Mouse (Mus musculus): ENCODE measurements at regions not wholly inside any gene's neighbourhood (a gene's known extent, or its start where the extent isn't known, plus 50 kb on each side); places are given as distances from the start of the nearest gene placed in this dataset.

DNA sequence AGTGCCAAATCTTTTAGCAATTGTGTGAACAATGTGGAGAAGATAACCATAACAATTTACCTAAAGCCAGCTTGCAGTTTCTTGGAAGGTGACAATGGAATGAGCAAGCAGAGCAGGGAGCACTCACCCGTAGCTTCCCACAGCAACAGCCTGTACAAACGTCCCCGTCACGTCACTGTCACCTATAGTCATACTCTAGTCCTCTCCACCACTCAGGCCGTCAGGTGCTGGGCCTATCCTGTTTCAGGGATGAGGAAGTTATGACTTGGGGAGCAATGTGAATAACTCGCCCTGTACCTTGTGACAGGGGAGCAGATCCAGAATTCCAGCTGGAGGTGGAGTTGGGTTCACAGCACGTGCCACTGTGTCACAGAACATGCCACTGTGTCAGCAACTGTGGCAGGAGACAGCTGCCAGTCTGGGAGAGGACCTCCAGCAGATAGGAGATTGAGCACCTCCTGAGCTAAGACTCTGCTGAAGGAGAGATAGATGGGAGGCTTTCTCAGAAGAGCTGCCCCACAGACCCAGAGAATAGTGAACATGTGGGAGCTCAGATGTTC is 73.4 kb upstream of the Egln3 start:
- no peaks in the 10 kb centered on the region for H3K4me1 ChIP-seq (ENCODE audit: control insufficient read depth in 2 of 2, insufficient read depth in 2 of 2, low read length in 2 of 2, poor library complexity in 1 of 2)
- no peak overlapping the region for H3K4me3 ChIP-seq (ENCODE audit: insufficient read depth in 1 of 2, low read depth in 1 of 2, low read length in 2 of 2, poor library complexity in 1 of 2, severe bottlenecking in 1 of 2)
- H3K27ac ChIP-seq (ENCODE audit: insufficient read depth, low read depth, low read length, poor library complexity, severe bottlenecking), result no peak overlapping the region
- DNase-seq (ENCODE audit: low read depth, low spot score), result no peak
- no peaks in the 10 kb centered on the region for H3K36me3 ChIP-seq (ENCODE audit: control insufficient read depth, insufficient read depth, low read length, poor library complexity, severe bottlenecking)
- TF ChIP-seq MAFK (IDR thresholded peaks at IDR 0.05; ENCODE audit: insufficient read depth, low read depth, low read length) (no peak), ZC3H11A (IDR thresholded peaks at IDR 0.05; ENCODE audit: borderline replicate concordance, low read depth, low read length) (no peak), ZNF384 (IDR thresholded peaks at IDR 0.05; ENCODE audit: low read depth, low read length) (no peak), CHD2 (IDR thresholded peaks at IDR 0.05; ENCODE audit: low read depth, low read length) (no peak), HCFC1 (IDR thresholded peaks at IDR 0.05; ENCODE audit: borderline replicate concordance, insufficient read depth, low read length) (no peak)
- in situ Hi-C loops (cut with MboI; ENCODE audit: low sequenced_read_pairs in 2 of 2, unreplicated experiment in 2 of 2), result no loop called here
- no peaks in the 10 kb centered on the region for H3K9me3 ChIP-seq (ENCODE audit: control insufficient read depth, insufficient read depth, low read depth, low read length)
- H3K9ac ChIP-seq (ENCODE audit: insufficient read depth, low read depth, low read length, poor library complexity, severe bottlenecking), result no peak overlapping the region

DNA sequence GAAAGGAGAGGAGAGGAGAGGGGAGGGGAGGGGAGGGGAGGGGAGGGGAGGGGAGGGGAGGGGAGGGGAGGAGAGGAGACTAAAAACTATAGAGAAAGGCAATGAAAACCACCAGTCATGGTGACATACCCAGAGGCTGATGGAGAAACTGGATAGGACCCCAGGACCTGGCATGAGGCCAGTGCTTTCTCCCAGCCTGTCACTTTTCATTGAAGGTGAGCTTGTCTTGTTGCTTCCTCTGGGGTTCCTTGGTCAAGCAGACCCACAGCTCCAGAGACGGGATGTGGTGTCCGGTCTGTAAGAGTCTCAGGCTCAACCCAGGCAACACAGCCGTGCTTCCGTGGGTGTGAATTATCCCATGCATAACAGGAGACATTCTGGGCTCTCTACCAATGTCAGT is 69.8 kb upstream of the Egln3 start:
- no peaks in the 10 kb centered on the region for H3K9me3 ChIP-seq (ENCODE audit: control insufficient read depth, insufficient read depth, low read depth, low read length)
- DNase-seq (ENCODE audit: low read depth, low spot score), result no peak
- TF ChIP-seq HCFC1 (IDR thresholded peaks at IDR 0.05; ENCODE audit: borderline replicate concordance, insufficient read depth, low read length) (no peak), ZC3H11A (IDR thresholded peaks at IDR 0.05; ENCODE audit: borderline replicate concordance, low read depth, low read length) (no peak), ZNF384 (IDR thresholded peaks at IDR 0.05; ENCODE audit: low read depth, low read length) (no peak), CHD2 (IDR thresholded peaks at IDR 0.05; ENCODE audit: low read depth, low read length) (no peak), MAFK (IDR thresholded peaks at IDR 0.05; ENCODE audit: insufficient read depth, low read depth, low read length) (no peak)
- in situ Hi-C loops (cut with MboI; ENCODE audit: low sequenced_read_pairs in 2 of 2, unreplicated experiment in 2 of 2), result no loop called here
- no peak overlapping the region for H3K4me3 ChIP-seq (ENCODE audit: insufficient read depth in 1 of 2, low read depth in 1 of 2, low read length in 2 of 2, poor library complexity in 1 of 2, severe bottlenecking in 1 of 2)
- H3K9ac ChIP-seq (ENCODE audit: insufficient read depth, low read depth, low read length, poor library complexity, severe bottlenecking), result no peak overlapping the region
- no peaks in the 10 kb centered on the region for H3K36me3 ChIP-seq (ENCODE audit: control insufficient read depth, insufficient read depth, low read length, poor library complexity, severe bottlenecking)
- no peak overlapping the region for H3K27ac ChIP-seq (ENCODE audit: insufficient read depth, low read depth, low read length, poor library complexity, severe bottlenecking)
- no peaks in the 10 kb centered on the region for H3K4me1 ChIP-seq (ENCODE audit: control insufficient read depth in 2 of 2, insufficient read depth in 2 of 2, low read length in 2 of 2, poor library complexity in 1 of 2)

GRCm38 (mm10) chr12:54272696-54273095 is 69.0 kb upstream of the Egln3 start:
- no peaks in the 10 kb centered on the region for H3K9me3 ChIP-seq (ENCODE audit: control insufficient read depth, insufficient read depth, low read depth, low read length)
- no peaks in the 10 kb centered on the region for H3K4me1 ChIP-seq (ENCODE audit: control insufficient read depth in 2 of 2, insufficient read depth in 2 of 2, low read length in 2 of 2, poor library complexity in 1 of 2)
- H3K27ac ChIP-seq (ENCODE audit: insufficient read depth, low read depth, low read length, poor library complexity, severe bottlenecking), result no peak overlapping the region
- H3K36me3 ChIP-seq (ENCODE audit: control insufficient read depth, insufficient read depth, low read length, poor library complexity, severe bottlenecking), result no peaks in the 10 kb centered on the region
- in situ Hi-C loops (cut with MboI; ENCODE audit: low sequenced_read_pairs in 2 of 2, unreplicated experiment in 2 of 2), result no loop called here
- H3K9ac ChIP-seq (ENCODE audit: insufficient read depth, low read depth, low read length, poor library complexity, severe bottlenecking), result no peak overlapping the region
- no peak overlapping the region for H3K4me3 ChIP-seq (ENCODE audit: insufficient read depth in 1 of 2, low read depth in 1 of 2, low read length in 2 of 2, poor library complexity in 1 of 2, severe bottlenecking in 1 of 2)
- no peak for TF ChIP-seq MAFK (IDR thresholded peaks at IDR 0.05; ENCODE audit: insufficient read depth, low read depth, low read length)
- no peak for TF ChIP-seq HCFC1 (IDR thresholded peaks at IDR 0.05; ENCODE audit: borderline replicate concordance, insufficient read depth, low read length)
- no peak for TF ChIP-seq ZC3H11A (IDR thresholded peaks at IDR 0.05; ENCODE audit: borderline replicate concordance, low read depth, low read length)
- no peak for TF ChIP-seq CHD2 (IDR thresholded peaks at IDR 0.05; ENCODE audit: low read depth, low read length)
- TF ChIP-seq ZNF384 (IDR thresholded peaks at IDR 0.05; ENCODE audit: low read depth, low read length), result no peak
- no peak for DNase-seq (ENCODE audit: low read depth, low spot score)

DNA sequence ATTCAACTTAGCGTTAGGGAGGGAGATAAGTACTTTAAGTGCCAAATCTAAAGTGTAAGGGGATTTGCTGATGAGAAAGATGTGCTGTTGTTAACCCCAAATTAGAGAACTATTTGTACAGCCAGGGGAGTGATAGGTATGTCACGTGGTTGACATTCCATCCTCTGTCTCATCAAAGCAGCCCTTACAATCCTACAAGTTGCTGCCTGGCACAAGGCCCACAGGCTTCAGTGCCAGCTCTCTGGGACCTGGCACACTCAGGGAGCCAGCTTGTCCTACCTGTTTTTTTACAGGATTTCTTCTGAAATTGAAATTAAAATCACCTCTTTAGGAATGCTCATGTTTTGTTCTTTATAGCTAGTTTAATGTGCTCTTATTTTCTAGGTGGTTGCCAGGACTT is 68.6 kb upstream of the Egln3 start:
- in situ Hi-C loops (cut with MboI; ENCODE audit: low sequenced_read_pairs in 2 of 2, unreplicated experiment in 2 of 2), result no loop called here
- no peak overlapping the region for H3K27ac ChIP-seq (ENCODE audit: insufficient read depth, low read depth, low read length, poor library complexity, severe bottlenecking)
- no peaks in the 10 kb centered on the region for H3K9me3 ChIP-seq (ENCODE audit: control insufficient read depth, insufficient read depth, low read depth, low read length)

More for the DNA sequence above, 68.6 kb upstream of the Egln3 start:
- TF ChIP-seq ZNF384 (IDR thresholded peaks at IDR 0.05; ENCODE audit: low read depth, low read length) (no peak), HCFC1 (IDR thresholded peaks at IDR 0.05; ENCODE audit: borderline replicate concordance, insufficient read depth, low read length) (no peak), MAFK (IDR thresholded peaks at IDR 0.05; ENCODE audit: insufficient read depth, low read depth, low read length) (no peak), ZC3H11A (IDR thresholded peaks at IDR 0.05; ENCODE audit: borderline replicate concordance, low read depth, low read length) (no peak), CHD2 (IDR thresholded peaks at IDR 0.05; ENCODE audit: low read depth, low read length) (no peak)
- Histone ChIP-seq H3K4me1 (ENCODE audit: control insufficient read depth in 2 of 2, insufficient read depth in 2 of 2, low read length in 2 of 2, poor library complexity in 1 of 2) (no peaks in the 10 kb centered on the region), H3K36me3 (ENCODE audit: control insufficient read depth, insufficient read depth, low read length, poor library complexity, severe bottlenecking) (no peaks in the 10 kb centered on the region), H3K9ac (ENCODE audit: insufficient read depth, low read depth, low read length, poor library complexity, severe bottlenecking) (no peak overlapping the region), H3K4me3 (ENCODE audit: insufficient read depth in 1 of 2, low read depth in 1 of 2, low read length in 2 of 2, poor library complexity in 1 of 2, severe bottlenecking in 1 of 2) (no peak overlapping the region)
- DNase-seq (ENCODE audit: low read depth, low spot score), result no peak
